Mouse (Mus musculus): ENCODE data around the gene Atp6ap1l. TPM values are rescaled to one million over a fixed set of nuclear protein-coding genes. Genes with fewer than 3 reads are reported as not detected.
A peak's percentile ranks its signal among the peaks of the same experiment; 100 is the strongest.

Atp6ap1l gene
- polyA plus RNA-seq, 1 experiment from 2014 or later, result 0.45 TPM

GRCm38 (mm10) chr13:90881727-90882429, 23.3 kb downstream of the Atp6ap1l start:
- peaks cover 6% of the 10 kb centered on the region; the same call in 1 of the 2 replicates for H3K4me1 ChIP-seq
- ATAC-seq (ENCODE audit: low FRiP score), result no peak
- no peak overlapping the region for H3K4me2 ChIP-seq (replicated peaks)
- no peak overlapping the region for H3K9ac ChIP-seq
- H3K27ac ChIP-seq, result no peak overlapping the region
- no peak overlapping the region for H3K4me3 ChIP-seq
- H3K36me3 ChIP-seq, result no peaks in the 10 kb centered on the region
- H3K9me3 ChIP-seq (replicated peaks), result no peaks in the 10 kb centered on the region
- 0 out of 2 replicates have a peak, but pooled peaks cover 3% of the 10 kb centered on the region for H3K27me3 ChIP-seq
- WGBS, result 77% methylated on average over 1 of the region's 1 CpGs

- no peaks in the 10 kb centered on the region for H3K27me3 ChIP-seq
- no peak for ATAC-seq (ENCODE audit: low FRiP score)
- H3K9me3 ChIP-seq (replicated peaks), result no peaks in the 10 kb centered on the region
- WGBS, result 49% methylated on average over 4 of the region's 4 CpGs
- H3K4me2 ChIP-seq (replicated peaks), result no peak overlapping the region
- no peaks in the 10 kb centered on the region for H3K36me3 ChIP-seq
- no peak overlapping the region for H3K27ac ChIP-seq
- H3K9ac ChIP-seq, result no peak overlapping the region
- H3K4me3 ChIP-seq, result no peak overlapping the region
- H3K4me1 ChIP-seq, result no peaks in the 10 kb centered on the region
These were observed 33.6 kb downstream of the Atp6ap1l start for GRCm38 (mm10) chr13:90871579-90871978.

- 29% methylated on average over 4 of the region's 4 CpGs for WGBS
- H3K4me2 ChIP-seq (replicated peaks), result no peak overlapping the region
These were observed 36.0 kb downstream of the Atp6ap1l start for GRCm38 (mm10) chr13:90869157-90869556.

GRCm38 (mm10) chr13:90862138-90862537, 43.0 kb downstream of the Atp6ap1l start:
- Histone ChIP-seq H3K36me3 (no peaks in the 10 kb centered on the region), H3K9me3 (replicated peaks) (no peaks in the 10 kb centered on the region), H3K4me1 (no peaks in the 10 kb centered on the region), H3K27me3 (no peaks in the 10 kb centered on the region), H3K27ac (no peak overlapping the region), H3K4me3 (no peak overlapping the region), H3K4me2 (replicated peaks) (no peak overlapping the region), H3K9ac (no peak overlapping the region)
- ATAC-seq (ENCODE audit: low FRiP score), result no peak
- 86% methylated on average over 3 of the region's 3 CpGs for WGBS

More at GRCm38 (mm10) chr13:90869157-90869556, 36.0 kb downstream of the Atp6ap1l start:
- H3K27ac ChIP-seq, result no peak overlapping the region
- no peak overlapping the region for H3K4me3 ChIP-seq
- no peaks in the 10 kb centered on the region for H3K4me1 ChIP-seq
- no peak overlapping the region for H3K9ac ChIP-seq
- H3K27me3 ChIP-seq, result no peaks in the 10 kb centered on the region
- ATAC-seq (ENCODE audit: low FRiP score), result no peak
- H3K36me3 ChIP-seq, result no peaks in the 10 kb centered on the region
- H3K9me3 ChIP-seq (replicated peaks), result no peaks in the 10 kb centered on the region

- no peak for ATAC-seq (ENCODE audit: low FRiP score)
- Histone ChIP-seq H3K9me3 (replicated peaks) (no peaks in the 10 kb centered on the region), H3K4me1 (no peaks in the 10 kb centered on the region), H3K27me3 (no peaks in the 10 kb centered on the region), H3K36me3 (no peaks in the 10 kb centered on the region), H3K4me3 (no peak overlapping the region), H3K4me2 (replicated peaks) (no peak overlapping the region), H3K27ac (no peak overlapping the region), H3K9ac (no peak overlapping the region)
- 57% methylated on average over 2 of the region's 2 CpGs for WGBS
These were observed 44.2 kb downstream of the Atp6ap1l start for GRCm38 (mm10) chr13:90860888-90861431.

- Histone ChIP-seq H3K4me1 (no peaks in the 10 kb centered on the region), H3K4me3 (no peak overlapping the region), H3K36me3 (no peaks in the 10 kb centered on the region), H3K27ac (no peak overlapping the region), H3K9me3 (replicated peaks) (no peaks in the 10 kb centered on the region), H3K4me2 (replicated peaks) (no peak overlapping the region), H3K27me3 (no peaks in the 10 kb centered on the region), H3K9ac (no peak overlapping the region)
- ATAC-seq (ENCODE audit: low FRiP score), result no peak
- WGBS, result 82% methylated on average over 5 of the region's 5 CpGs
These were observed 52.2 kb downstream of the Atp6ap1l start for GRCm38 (mm10) chr13:90852727-90853630.

- Histone ChIP-seq H3K36me3 (no peaks in the 10 kb centered on the region), H3K4me3 (no peak overlapping the region), H3K4me1 (no peaks in the 10 kb centered on the region), H3K9ac (no peak overlapping the region), H3K4me2 (replicated peaks) (no peak overlapping the region), H3K9me3 (replicated peaks) (no peaks in the 10 kb centered on the region), H3K27me3 (no peaks in the 10 kb centered on the region), H3K27ac (no peak overlapping the region)
- ATAC-seq (ENCODE audit: low FRiP score), result no peak
- WGBS, result 77% methylated on average over 4 of the region's 4 CpGs
These were observed 53.4 kb downstream of the Atp6ap1l start for GRCm38 (mm10) chr13:90851795-90852194.

- no peak overlapping the region for H3K27ac ChIP-seq
- no peaks in the 10 kb centered on the region for H3K36me3 ChIP-seq
- no peak overlapping the region for H3K4me2 ChIP-seq (replicated peaks)
- H3K4me1 ChIP-seq, result peaks cover 3% of the 10 kb centered on the region; the same call in 1 of the 2 replicates
- no peak overlapping the region for H3K9ac ChIP-seq
- H3K27me3 ChIP-seq, result no peaks in the 10 kb centered on the region
- ATAC-seq (ENCODE audit: low FRiP score), result no peak
- no peaks in the 10 kb centered on the region for H3K9me3 ChIP-seq (replicated peaks)
- no peak overlapping the region for H3K4me3 ChIP-seq
These were observed 61.0 kb downstream of the Atp6ap1l start for GRCm38 (mm10) chr13:90844191-90844590.

GRCm38 (mm10) chr13:90843412-90843811, 61.7 kb downstream of the Atp6ap1l start:
- Histone ChIP-seq H3K9me3 (replicated peaks) (no peaks in the 10 kb centered on the region), H3K4me2 (replicated peaks) (no peak overlapping the region), H3K36me3 (no peaks in the 10 kb centered on the region), H3K27ac (no peak overlapping the region), H3K4me1 (peaks cover 3% of the 10 kb centered on the region; the same call in 1 of the 2 replicates), H3K4me3 (no peak overlapping the region), H3K27me3 (no peaks in the 10 kb centered on the region), H3K9ac (no peak overlapping the region)
- no peak for ATAC-seq (ENCODE audit: low FRiP score)
- 95% methylated on average over 3 of the region's 3 CpGs for WGBS

- Histone ChIP-seq H3K9me3 (replicated peaks) (no peaks in the 10 kb centered on the region), H3K36me3 (no peaks in the 10 kb centered on the region), H3K4me3 (no peak overlapping the region), H3K27me3 (no peaks in the 10 kb centered on the region), H3K9ac (no peak overlapping the region), H3K27ac (no peak overlapping the region), H3K4me2 (replicated peaks) (no peak overlapping the region), H3K4me1 (peaks cover 3% of the 10 kb centered on the region; the same call in 1 of the 2 replicates)
- no peak for ATAC-seq (ENCODE audit: low FRiP score)
- 51% methylated on average over 5 of the region's 5 CpGs for WGBS
These were observed 64.0 kb downstream of the Atp6ap1l start for GRCm38 (mm10) chr13:90841213-90841553.

- Histone ChIP-seq H3K27ac (no peak overlapping the region), H3K4me3 (no peak overlapping the region)
- WGBS, result 45% methylated on average over 15 of the region's 15 CpGs
These were observed 64.5 kb downstream of the Atp6ap1l start for GRCm38 (mm10) chr13:90840530-90841212.

GRCm38 (mm10) chr13:90833641-90834207, 71.4 kb downstream of the Atp6ap1l start:
- Histone ChIP-seq H3K9ac (no peak overlapping the region), H3K36me3 (no peaks in the 10 kb centered on the region), H3K4me2 (replicated peaks) (no peak overlapping the region), H3K9me3 (replicated peaks) (no peaks in the 10 kb centered on the region), H3K4me3 (no peak overlapping the region), H3K27me3 (no peaks in the 10 kb centered on the region), H3K4me1 (no peaks in the 10 kb centered on the region), H3K27ac (no peak overlapping the region)
- 83% methylated on average over 7 of the region's 7 CpGs for WGBS
- ATAC-seq (ENCODE audit: low FRiP score), result no peak

More at GRCm38 (mm10) chr13:90840530-90841212, 64.5 kb downstream of the Atp6ap1l start:
- Histone ChIP-seq H3K4me1 (peaks cover 3% of the 10 kb centered on the region; the same call in 1 of the 2 replicates), H3K36me3 (no peaks in the 10 kb centered on the region), H3K9me3 (replicated peaks) (no peaks in the 10 kb centered on the region), H3K27me3 (no peaks in the 10 kb centered on the region), H3K9ac (no peak overlapping the region), H3K4me2 (replicated peaks) (no peak overlapping the region)
- ATAC-seq (ENCODE audit: low FRiP score), result peak; percentile 82
